Mouse (Mus musculus): ENCODE measurements around the gene Ppp2r5a. TPM values are rescaled to one million over a fixed set of nuclear protein-coding genes. Genes with fewer than 3 reads are reported as not detected.
"Not testable (repeated sequence)": the region's sequence is repeated elsewhere in the genome, so short reads cannot be mapped to it uniquely, and the experiment has no call there.

Gene Ppp2r5a
- polyA plus RNA-seq, 1 experiment from 2014 or later, result 15.6 TPM

DNA sequence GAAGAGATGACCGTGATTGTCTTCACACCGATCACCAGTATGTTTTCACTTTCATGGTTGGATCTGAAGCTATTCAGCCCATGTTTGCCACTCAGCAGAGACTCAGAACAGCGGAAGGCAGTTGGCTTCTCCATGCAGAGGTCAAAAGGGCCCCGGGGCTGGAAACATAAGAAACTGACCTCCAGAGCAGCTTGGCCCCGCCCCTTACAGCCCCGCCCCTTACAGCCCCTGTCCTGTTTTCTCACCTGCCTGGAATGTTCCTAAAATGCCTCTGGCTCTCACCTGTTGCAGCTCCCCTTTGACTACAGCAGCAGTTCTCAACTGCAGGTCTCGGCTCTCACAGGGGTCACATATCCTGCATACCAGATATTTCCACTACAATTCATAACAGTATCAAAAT lies 29.5 kb upstream of the Ppp2r5a start:
- H3K4me1 ChIP-seq (replicated peaks), result peaks cover 19% of the 10 kb centered on the region
- H3K36me3 ChIP-seq, result no peaks in the 10 kb centered on the region
- DNase-seq (no peak), ATAC-seq (ENCODE audit: low read depth) (no peak)
- no peak overlapping the region for H3K27ac ChIP-seq
- H3K9ac ChIP-seq, result no peak overlapping the region
- 29% methylated on average over 7 of the region's 7 CpGs for WGBS (ENCODE audit: insufficient replicate concordance)
- H3K4me3 ChIP-seq (replicated peaks), result peak overlapping the region; percentile 23
- H3K9me3 ChIP-seq (replicated peaks), result no peaks in the 10 kb centered on the region
- H3K4me2 ChIP-seq, result peak overlapping the region; percentile 55
- H3K27me3 ChIP-seq, result no peaks in the 10 kb centered on the region

DNA sequence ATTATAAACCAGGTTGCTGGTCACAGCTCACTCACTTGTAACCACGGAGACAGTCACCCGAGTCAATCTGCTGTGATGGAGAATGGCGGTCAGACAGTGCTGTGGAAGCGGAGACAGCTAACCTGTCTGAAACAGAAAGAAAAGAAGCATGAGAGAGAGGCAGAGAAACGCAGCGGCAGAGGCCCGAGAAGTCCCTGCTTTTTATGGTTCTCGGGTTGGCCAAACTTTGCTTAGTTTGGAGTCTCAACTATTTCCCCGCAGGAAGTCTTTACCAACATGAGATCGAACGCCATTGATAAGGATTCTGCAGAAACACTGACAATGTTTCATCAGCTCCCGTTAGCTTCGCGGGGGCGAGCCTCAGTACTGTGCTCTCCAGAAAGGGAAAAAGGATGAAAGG lies 29.0 kb upstream of the Ppp2r5a start:
- H3K4me1 ChIP-seq (replicated peaks), result peaks cover 19% of the 10 kb centered on the region
- no peaks in the 10 kb centered on the region for H3K9me3 ChIP-seq (replicated peaks)
- no peak overlapping the region for H3K9ac ChIP-seq
- ATAC-seq (ENCODE audit: low read depth) (no peak), DNase-seq (no peak)
- no peaks in the 10 kb centered on the region for H3K27me3 ChIP-seq
- H3K36me3 ChIP-seq, result no peaks in the 10 kb centered on the region
- H3K27ac ChIP-seq, result no peak overlapping the region
- H3K4me2 ChIP-seq, result peak overlapping the region; percentile 55
- 31% methylated on average over 15 of the region's 15 CpGs for WGBS (ENCODE audit: insufficient replicate concordance)
- peak overlapping the region; percentile 23 for H3K4me3 ChIP-seq (replicated peaks)

DNA sequence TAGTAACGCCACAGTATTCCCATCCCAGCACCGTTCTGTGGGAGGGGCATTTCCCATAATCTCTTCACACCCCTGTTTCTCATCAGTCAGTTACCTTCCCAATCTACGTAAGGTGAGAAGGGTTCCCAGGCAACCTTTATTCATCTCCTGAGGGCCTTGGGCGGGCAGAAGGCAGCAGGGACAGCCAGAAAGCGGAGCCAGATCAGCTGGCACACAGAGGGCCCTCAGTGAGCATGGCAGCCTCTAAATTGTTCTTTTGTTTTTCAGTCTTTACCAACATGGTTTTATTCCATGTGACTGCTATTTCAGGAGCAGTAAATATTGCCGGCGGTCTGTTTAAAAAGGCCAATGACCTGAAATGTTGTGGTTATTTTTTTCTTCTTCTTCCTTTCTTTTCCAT lies 27.0 kb upstream of the Ppp2r5a start:
- no peaks in the 10 kb centered on the region for H3K9me3 ChIP-seq (replicated peaks)
- no peak for ATAC-seq (ENCODE audit: low read depth)
- no peak overlapping the region for H3K9ac ChIP-seq
- no peak overlapping the region for H3K4me3 ChIP-seq (replicated peaks)
- DNase-seq, result no peak
- no peaks in the 10 kb centered on the region for H3K36me3 ChIP-seq
- 72% methylated on average over 7 of the region's 7 CpGs for WGBS (ENCODE audit: insufficient replicate concordance)
- peaks cover 11% of the 10 kb centered on the region for H3K4me1 ChIP-seq (replicated peaks)
- H3K4me2 ChIP-seq, result no peak overlapping the region
- H3K27me3 ChIP-seq, result no peaks in the 10 kb centered on the region; the same call in 1 of the 2 replicates
- no peak overlapping the region for H3K27ac ChIP-seq

DNA sequence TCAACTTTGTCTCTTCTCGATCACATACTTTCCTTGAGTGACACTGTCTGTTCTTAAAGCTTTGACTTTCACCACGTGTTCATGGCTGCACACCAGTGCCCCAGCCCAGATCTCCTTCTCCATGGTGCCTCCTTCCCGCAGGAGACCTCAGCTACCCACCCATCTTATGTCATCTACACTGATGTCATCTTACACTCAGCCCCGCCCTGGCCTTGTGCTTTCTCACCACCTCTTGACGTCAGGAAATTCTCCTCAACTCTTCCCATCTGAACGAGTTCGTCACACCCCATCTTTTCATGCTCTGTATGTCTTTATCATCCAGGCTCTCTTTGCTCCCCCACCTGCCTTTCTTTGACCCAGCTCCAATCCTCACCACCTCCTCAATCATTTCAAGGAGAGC lies 22.8 kb upstream of the Ppp2r5a start:
- no peaks in the 10 kb centered on the region for H3K9me3 ChIP-seq (replicated peaks)

DNA sequence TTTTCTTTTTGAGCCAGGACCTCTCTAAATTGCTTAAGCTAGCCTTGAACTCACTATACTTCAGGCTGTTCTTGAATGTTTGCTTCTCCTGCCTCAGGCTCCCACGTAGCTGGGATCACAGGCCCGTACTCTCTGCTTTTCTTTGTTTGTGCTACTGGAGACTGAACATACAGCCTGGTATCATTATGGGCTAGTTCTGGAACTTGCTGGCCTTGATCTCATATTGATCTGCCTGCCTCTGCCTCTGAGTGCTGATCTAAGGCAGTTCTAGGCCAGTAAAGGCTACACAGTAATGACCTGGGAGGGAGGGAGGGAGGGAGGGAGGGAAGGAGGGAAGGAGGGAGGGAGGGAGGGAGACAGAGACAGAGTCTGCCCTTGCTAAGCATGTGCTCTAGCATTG lies 20.1 kb upstream of the Ppp2r5a start:
- ATAC-seq (ENCODE audit: low read depth) (no peak), DNase-seq (no peak)
- Histone ChIP-seq H3K4me2 (no peak overlapping the region), H3K9ac (no peak overlapping the region), H3K27ac (peak overlapping the region; percentile 32; the same call in 1 of the 2 replicates), H3K9me3 (replicated peaks) (no peaks in the 10 kb centered on the region), H3K4me1 (replicated peaks) (peaks cover 41% of the 10 kb centered on the region), H3K27me3 (no peaks in the 10 kb centered on the region; the same call in 1 of the 2 replicates), H3K4me3 (replicated peaks) (no peak overlapping the region), H3K36me3 (no peaks in the 10 kb centered on the region)
- 61% methylated on average over 2 of the region's 2 CpGs for WGBS (ENCODE audit: insufficient replicate concordance)

More for the DNA sequence above, 22.8 kb upstream of the Ppp2r5a start:
- DNase-seq (no peak), ATAC-seq (ENCODE audit: low read depth) (no peak)
- no peak overlapping the region for H3K4me2 ChIP-seq
- no peak overlapping the region for H3K9ac ChIP-seq
- H3K4me3 ChIP-seq (replicated peaks), result no peak overlapping the region
- no peaks in the 10 kb centered on the region; the same call in 1 of the 2 replicates for H3K27me3 ChIP-seq
- peaks cover 27% of the 10 kb centered on the region for H3K4me1 ChIP-seq (replicated peaks)
- H3K36me3 ChIP-seq, result no peaks in the 10 kb centered on the region
- H3K27ac ChIP-seq, result no peak overlapping the region
- WGBS (ENCODE audit: insufficient replicate concordance), result 45% methylated on average over 7 of the region's 7 CpGs

DNA sequence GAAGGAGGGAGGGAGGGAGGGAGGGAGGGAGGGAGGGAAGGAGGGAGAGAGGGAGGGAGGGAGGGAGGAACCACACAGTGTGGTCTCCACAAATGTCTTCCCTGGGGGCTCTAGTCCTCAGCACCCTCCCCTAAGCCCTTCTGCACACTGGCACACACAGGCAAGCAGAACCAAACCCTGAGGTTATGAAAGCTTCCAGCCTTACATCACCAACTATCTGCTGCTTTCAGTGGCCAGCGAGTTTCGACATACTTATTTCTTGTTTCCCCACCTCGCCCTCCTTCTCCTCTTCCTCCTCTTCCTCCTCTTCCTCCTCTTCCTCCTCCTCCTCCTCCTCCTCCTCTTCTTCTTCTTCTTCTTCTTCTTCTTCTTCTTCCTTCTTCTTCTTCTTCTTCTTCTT lies 19.6 kb upstream of the Ppp2r5a start:
- WGBS (ENCODE audit: insufficient replicate concordance), result 30% methylated on average over 3 of the region's 3 CpGs
- not testable (repeated sequence) for DNase-seq; H3K9me3 ChIP-seq (replicated peaks); ATAC-seq (ENCODE audit: low read depth); H3K27me3 ChIP-seq; H3K36me3 ChIP-seq; H3K27ac ChIP-seq; H3K9ac ChIP-seq; H3K4me2 ChIP-seq; H3K4me3 ChIP-seq (replicated peaks)
- peaks cover 41% of the 10 kb centered on the region for H3K4me1 ChIP-seq (replicated peaks)

DNA sequence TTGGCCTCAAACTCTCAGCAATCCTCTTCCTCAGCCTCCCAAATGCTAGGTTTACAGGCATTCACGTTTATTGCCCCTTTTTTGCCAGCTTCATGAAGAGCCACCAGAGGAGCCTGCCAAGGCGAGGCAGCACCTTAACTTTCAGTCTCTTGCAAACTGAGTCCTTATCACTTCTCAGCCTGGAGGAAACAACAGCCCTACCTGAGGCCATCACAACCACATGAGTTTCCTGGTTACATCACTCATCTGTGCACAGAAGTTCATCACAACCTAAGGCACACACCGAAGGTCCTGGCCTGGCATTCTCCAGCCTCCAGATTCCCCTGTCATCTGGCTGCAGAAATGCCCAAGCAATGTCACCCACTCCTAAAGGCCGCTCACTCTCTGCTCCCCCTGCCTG lies 19.1 kb upstream of the Ppp2r5a start:
- Histone ChIP-seq H3K4me1 (replicated peaks) (peaks cover 41% of the 10 kb centered on the region), H3K36me3 (no peaks in the 10 kb centered on the region), H3K9me3 (replicated peaks) (no peaks in the 10 kb centered on the region), H3K4me2 (no peak overlapping the region), H3K4me3 (replicated peaks) (no peak overlapping the region), H3K27me3 (no peaks in the 10 kb centered on the region; the same call in 1 of the 2 replicates), H3K27ac (peak overlapping the region; percentile 34; the same call in 1 of the 2 replicates), H3K9ac (no peak overlapping the region)
- 26% methylated on average over 4 of the region's 4 CpGs for WGBS (ENCODE audit: insufficient replicate concordance)
- no peak for DNase-seq
- ATAC-seq (ENCODE audit: low read depth), result no peak

DNA sequence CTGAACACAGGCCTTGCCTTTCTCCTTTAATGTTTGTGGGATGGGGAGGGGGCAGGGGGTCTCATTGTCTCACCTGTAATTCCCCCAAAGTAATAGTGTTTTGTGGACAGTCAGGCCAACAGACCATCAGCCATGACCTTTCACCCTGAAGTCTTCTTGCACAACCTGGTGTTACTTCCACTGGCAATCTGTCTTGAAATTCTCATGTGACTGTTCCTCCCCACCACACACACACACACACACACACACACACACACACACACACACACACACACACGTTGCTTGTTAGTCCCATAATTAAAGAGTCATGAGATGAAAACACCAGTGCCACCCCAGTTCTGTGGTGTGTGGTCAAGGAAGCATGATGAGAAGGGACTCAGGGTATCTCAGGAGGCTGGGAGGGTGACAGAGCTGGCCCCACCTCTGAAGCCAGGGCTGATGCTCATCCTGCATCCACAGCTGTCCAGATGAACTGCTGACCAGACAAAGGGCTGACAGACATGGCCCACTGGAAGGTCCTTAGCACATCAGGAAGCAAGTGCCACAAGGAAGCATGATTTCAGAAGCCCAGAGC lies 18.4 kb upstream of the Ppp2r5a start:
- Histone ChIP-seq H3K36me3 (no peaks in the 10 kb centered on the region), H3K4me1 (replicated peaks) (peaks cover 46% of the 10 kb centered on the region), H3K27ac (peak overlapping the region; percentile 79), H3K9me3 (replicated peaks) (no peaks in the 10 kb centered on the region), H3K27me3 (no peaks in the 10 kb centered on the region; the same call in 1 of the 2 replicates), H3K4me3 (replicated peaks) (no peak overlapping the region), H3K4me2 (no peak overlapping the region), H3K9ac (no peak overlapping the region)
- ATAC-seq (ENCODE audit: low read depth) (no peak), DNase-seq (no peak)
- 23% methylated on average over 1 of the region's 1 CpGs for WGBS (ENCODE audit: insufficient replicate concordance)

DNA sequence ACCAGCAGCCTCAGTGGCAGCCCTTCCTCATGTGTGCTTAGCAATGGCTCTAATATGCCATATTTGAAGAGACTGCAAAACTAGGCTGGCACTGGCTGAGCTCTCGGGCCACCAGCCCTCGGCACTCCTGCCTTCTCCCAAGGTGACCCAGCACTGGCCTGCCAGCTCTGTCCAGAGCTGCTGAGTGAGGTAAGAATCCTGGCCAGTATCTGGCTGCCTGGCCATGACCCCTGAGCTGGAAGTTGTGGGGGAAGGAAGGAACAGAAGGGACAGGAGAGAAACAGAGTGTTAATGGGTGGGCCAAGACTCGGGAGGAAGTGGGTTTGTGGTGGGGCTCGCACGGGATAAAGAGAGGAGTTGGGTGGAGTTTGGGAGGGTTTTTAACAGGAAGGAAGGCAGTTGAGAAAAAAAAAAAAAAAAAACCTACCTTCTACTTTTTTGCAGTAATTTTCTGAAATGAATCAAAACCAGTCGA lies 17.9 kb upstream of the Ppp2r5a start:
- peak overlapping the region; percentile 38 for H3K9ac ChIP-seq
- H3K27me3 ChIP-seq, result no peaks in the 10 kb centered on the region
- ATAC-seq (ENCODE audit: low read depth) (0 out of 2 replicates have a peak, but pooled peaks have one; percentile 9), DNase-seq (no peak)
- H3K27ac ChIP-seq, result peak overlapping the region; percentile 79
- peak overlapping the region; percentile 28; the same call in 1 of the 2 replicates for H3K4me2 ChIP-seq
- no peaks in the 10 kb centered on the region for H3K9me3 ChIP-seq (replicated peaks)
- 6% methylated on average over 6 of the region's 6 CpGs for WGBS (ENCODE audit: insufficient replicate concordance)
- H3K4me1 ChIP-seq (replicated peaks), result peaks cover 49% of the 10 kb centered on the region
- H3K36me3 ChIP-seq, result no peaks in the 10 kb centered on the region
- no peak overlapping the region for H3K4me3 ChIP-seq (replicated peaks)

DNA sequence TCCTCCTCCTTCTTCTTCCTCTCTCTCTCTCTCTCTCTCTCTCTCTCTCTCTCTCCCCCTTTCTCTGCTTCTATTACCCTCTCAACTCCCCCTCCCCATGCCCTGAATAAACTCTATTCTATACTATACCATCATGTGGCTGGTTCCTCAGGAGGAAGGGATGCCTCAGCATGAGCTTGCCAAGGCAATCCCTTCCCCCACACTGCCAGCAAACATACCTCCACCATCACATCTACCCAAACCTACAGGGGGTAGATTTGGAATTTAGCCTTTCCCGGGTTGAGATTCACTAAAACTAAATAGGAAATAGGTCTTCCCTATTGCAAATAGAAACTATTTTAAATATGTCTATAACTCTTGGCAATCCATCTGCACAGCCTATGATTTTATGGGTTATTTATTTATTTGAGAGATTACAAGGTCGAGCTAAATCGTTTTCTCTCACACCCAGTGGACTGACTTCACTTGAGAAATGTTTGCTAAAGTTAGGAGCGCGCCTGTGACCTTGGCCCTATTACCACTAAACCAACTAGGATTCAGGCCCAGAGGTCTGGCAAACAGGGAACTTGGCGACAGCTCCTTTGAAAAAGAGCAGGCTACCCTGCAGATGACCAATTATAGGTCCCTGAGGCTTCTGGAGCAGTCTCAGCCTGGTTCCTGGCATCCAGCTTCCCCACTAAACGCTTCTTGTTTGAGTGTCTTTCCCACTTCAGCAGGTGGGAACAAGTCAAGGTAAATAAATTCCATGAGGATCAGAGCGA lies 17.1 kb upstream of the Ppp2r5a start:
- Histone ChIP-seq H3K27me3 (no peaks in the 10 kb centered on the region), H3K9me3 (replicated peaks) (no peaks in the 10 kb centered on the region), H3K27ac (peak overlapping the region; percentile 79), H3K36me3 (no peaks in the 10 kb centered on the region), H3K4me3 (replicated peaks) (no peak overlapping the region), H3K9ac (peak overlapping the region; percentile 38; the same call in 1 of the 2 replicates), H3K4me2 (0 out of 2 replicates have a peak overlapping the region, but pooled peaks have one; percentile 28), H3K4me1 (replicated peaks) (peaks cover 52% of the 10 kb centered on the region)
- ATAC-seq (ENCODE audit: low read depth) (no peak), DNase-seq (no peak)
- WGBS (ENCODE audit: insufficient replicate concordance), result 30% methylated on average over 8 of the region's 8 CpGs

DNA sequence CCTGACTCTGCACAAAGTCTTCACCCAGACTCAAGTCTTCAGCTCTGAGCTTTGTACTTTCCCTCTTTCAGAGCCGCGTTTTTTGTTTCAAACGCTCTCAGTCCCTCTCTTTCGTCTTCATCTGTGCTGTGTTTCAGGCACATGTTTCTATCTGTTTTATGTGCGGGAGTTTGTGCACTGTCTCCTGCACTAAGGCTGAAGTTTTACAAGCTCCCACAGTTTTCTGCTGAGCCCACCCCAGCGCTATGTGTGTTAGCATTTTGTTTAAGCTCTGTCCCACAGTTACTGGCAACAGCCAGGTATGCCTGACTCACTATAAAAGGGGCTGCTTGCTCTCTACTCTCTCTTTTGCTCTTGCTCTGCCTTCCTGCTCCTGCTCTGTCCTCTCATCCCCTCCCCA lies 16.3 kb upstream of the Ppp2r5a start:
- no peak for ATAC-seq (ENCODE audit: low read depth)
- Histone ChIP-seq H3K27ac (peak overlapping the region; percentile 53), H3K9ac (no peak overlapping the region), H3K36me3 (no peaks in the 10 kb centered on the region), H3K4me3 (replicated peaks) (no peak overlapping the region), H3K27me3 (no peaks in the 10 kb centered on the region), H3K9me3 (replicated peaks) (no peaks in the 10 kb centered on the region), H3K4me2 (no peak overlapping the region), H3K4me1 (replicated peaks) (peaks cover 52% of the 10 kb centered on the region)
- WGBS (ENCODE audit: insufficient replicate concordance), result 59% methylated on average over 6 of the region's 6 CpGs
- DNase-seq, result no peak

All from liver, embryonic 13.5 days (tissue).